Mouse (Mus musculus) thymus, postnatal 10 days (tissue): ENCODE measurements around the gene Nifk.

ENCODE experiments used
- DNase-seq, 2 experiments: peaks; one replicate each; pipeline ENCODE4 v3.0.0; 2021; ENCODE audit warnings: low spot score in 2 of 2

Nifk gene

GRCm38 (mm10) chr1:118380105-118380786 is 58.6 kb downstream of the Nifk start:
- DNase-seq: no peak
